Mouse (Mus musculus): ENCODE measurements at regions not wholly inside any gene's neighbourhood (a gene's known extent, or its start where the extent isn't known, plus 50 kb on each side); places are given as distances from the start of the nearest gene placed in this dataset.

GRCm38 (mm10) chr2:178563287-178563686 is 133.0 kb downstream of the Cdh26 start:
- no peak for TF ChIP-seq CTCF (IDR thresholded peaks at IDR 0.05; ENCODE audit: low read depth)
- TF ChIP-seq EP300 (optimal IDR thresholded peaks at IDR 0.05) = no peak
